Mouse (Mus musculus) adrenal gland, postnatal 14 days (tissue): ENCODE data around the gene Trim10. TPM values are rescaled to one million over a fixed set of nuclear protein-coding genes. Genes with fewer than 3 reads are reported as not detected.

Experiments
- DNase-seq: peaks from one replicate; pipeline ENCODE4 v3.0.0; 2021; ENCODE audit warnings: mixed read lengths
- long read RNA-seq, 2 experiments: library from polyadenylated mRNA; stranded (forward); transcript quantifications; one replicate each; pipeline ENCODE4 v2.0.0; 2021
- total RNA-seq: library from RNA; stranded (reverse); gene quantifications from 2 replicates; pipeline ENCODE4 v1.2.3, GENCODE M21; 2021

The Trim10 gene
- 1.3 and 6.7 TPM in 2 replicates for total RNA-seq
- long read RNA-seq, experiment 1, partial matches to known transcripts: 1 of 6 reads
- long read RNA-seq, experiment 1, other reads (novel, unspliced or antisense): 1 of 6 reads
- long read RNA-seq, experiment 2, transcript Trim10-201 (7 exons, 2,245 nt): major isoform, 6 of 10 reads
- long read RNA-seq, experiment 2, partial matches to known transcripts: 0 of 10 reads
- long read RNA-seq, experiment 2, other reads (novel, unspliced or antisense): 4 of 10 reads

GRCm38 (mm10) chr17:36869284-36869954, at the start of gene Trim10:
Gene Trim10, plus strand, starts transcription at chr17:36869574.
- DNase-seq: no peak

- peak; percentile 62 for DNase-seq
These were observed 45.4 kb upstream of the Trim10 start for GRCm38 (mm10) chr17:36824005-36824404.

GRCm38 (mm10) chr17:36825525-36825924, 43.8 kb upstream of the Trim10 start:
- no peak for DNase-seq

- peak; percentile 90 for DNase-seq
These were observed 43.4 kb upstream of the Trim10 start for GRCm38 (mm10) chr17:36826002-36826401.

GRCm38 (mm10) chr17:36828488-36828887, 40.9 kb upstream of the Trim10 start:
- no peak for DNase-seq

- DNase-seq: no peak
These were observed 38.9 kb upstream of the Trim10 start for GRCm38 (mm10) chr17:36830470-36830869.

- DNase-seq: no peak
These were observed 36.7 kb upstream of the Trim10 start for GRCm38 (mm10) chr17:36832694-36833093.

- peak; percentile 79 for DNase-seq
These were observed 33.6 kb upstream of the Trim10 start for GRCm38 (mm10) chr17:36835591-36836426.

GRCm38 (mm10) chr17:36836427-36836812, 33.0 kb upstream of the Trim10 start:
- peak; percentile 13 for DNase-seq

- DNase-seq: peak; percentile 99
These were observed 32.3 kb upstream of the Trim10 start, which contains the start of gene Trim26 for GRCm38 (mm10) chr17:36836874-36837647. Gene Trim26, plus strand, starts transcription at chr17:36837134.

- DNase-seq: no peak
These were observed 30.4 kb upstream of the Trim10 start for GRCm38 (mm10) chr17:36839001-36839400.

- no peak for DNase-seq
These were observed 29.4 kb upstream of the Trim10 start for GRCm38 (mm10) chr17:36839931-36840330.

- DNase-seq: no peak
These were observed 28.4 kb upstream of the Trim10 start for GRCm38 (mm10) chr17:36840961-36841445.

- DNase-seq: no peak
These were observed 25.7 kb upstream of the Trim10 start for GRCm38 (mm10) chr17:36843696-36844095.

GRCm38 (mm10) chr17:36844286-36844719, 25.1 kb upstream of the Trim10 start:
- DNase-seq: peak; percentile 29

- DNase-seq: peak; percentile 84
These were observed 24.6 kb upstream of the Trim10 start for GRCm38 (mm10) chr17:36844725-36845124.

GRCm38 (mm10) chr17:36848911-36849310, 20.5 kb upstream of the Trim10 start:
- peak; percentile 31 for DNase-seq

GRCm38 (mm10) chr17:36849992-36850391, 19.4 kb upstream of the Trim10 start:
- DNase-seq: no peak

- DNase-seq: no peak
These were observed 18.2 kb upstream of the Trim10 start for GRCm38 (mm10) chr17:36851200-36851599.

GRCm38 (mm10) chr17:36851627-36852026, 17.7 kb upstream of the Trim10 start:
- no peak for DNase-seq

GRCm38 (mm10) chr17:36855484-36855883, 13.9 kb upstream of the Trim10 start:
- no peak for DNase-seq

GRCm38 (mm10) chr17:36856236-36856635, 13.1 kb upstream of the Trim10 start:
- peak; percentile 51 for DNase-seq
